Mouse (Mus musculus): Measurements from ENCODE around the gene Xrra1. TPM values are rescaled to one million over a fixed set of nuclear protein-coding genes. Genes with fewer than 3 reads are reported as not detected.
A peak's percentile ranks its signal among the peaks of the same experiment; 100 is the strongest.

Xrra1 gene
- total and polyA plus RNA-seq, 2 experiments from 2014 or later = 2.1 to 2.4 TPM

DNA sequence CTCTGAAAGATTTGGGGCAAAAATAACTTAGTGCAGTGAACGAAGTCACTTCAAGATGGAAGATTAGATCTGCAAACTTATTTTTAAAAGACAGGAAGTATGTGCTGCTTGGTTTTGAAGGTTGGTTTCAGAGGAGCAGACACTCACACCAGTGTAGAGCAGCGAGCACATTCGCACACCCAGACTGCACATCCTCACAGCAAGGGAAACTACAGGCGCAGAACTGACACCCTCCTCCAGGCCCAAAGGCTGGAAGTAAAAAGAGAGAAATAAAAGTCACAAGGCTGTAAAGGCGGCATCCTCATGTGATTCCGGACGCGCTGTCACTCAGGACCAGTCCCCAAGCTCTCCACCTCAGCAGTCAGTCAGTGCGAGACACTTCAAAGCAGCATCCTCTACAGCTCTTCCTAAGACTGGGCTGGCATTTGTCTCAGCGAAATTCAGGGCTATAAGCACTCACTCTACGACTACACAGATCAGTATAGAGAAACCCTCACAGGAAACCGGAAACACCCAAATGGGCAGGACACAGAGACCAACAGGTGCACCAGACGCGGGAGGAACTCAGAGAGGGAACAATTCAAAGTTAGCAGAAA, 2.6 kb upstream of the Xrra1 start:
- TF ChIP-seq CTCF (IDR thresholded peaks at IDR 0.05) = no peak
- no peaks in the 10 kb centered on the region for H3K27me3 ChIP-seq (ENCODE audit: insufficient read depth, low read length)
- H3K4me1 ChIP-seq (ENCODE audit: insufficient read depth, low read length) = peaks cover 8% of the 10 kb centered on the region; the same call in 1 of the 2 replicates
- peaks cover 7% of the 10 kb centered on the region; the same call in 1 of the 2 replicates for H3K36me3 ChIP-seq (ENCODE audit: insufficient read depth, low read length)
- DNase-seq (ENCODE audit: low spot score) (no peak), ATAC-seq (ENCODE audit: low FRiP score) (no peak)
- H3K4me3 ChIP-seq (ENCODE audit: low read depth, low read length) = no peak overlapping the region
- no peak overlapping the region for H3K4me2 ChIP-seq (ENCODE audit: low read depth, low read length, poor library complexity, severe bottlenecking)
- no peak overlapping the region for H3K9ac ChIP-seq (replicated peaks; ENCODE audit: low read length, poor library complexity, severe bottlenecking)
- no peaks in the 10 kb centered on the region for H3K9me3 ChIP-seq (ENCODE audit: low read length)
- H3K27ac ChIP-seq (ENCODE audit: low read depth, low read length) = no peak overlapping the region
- 94% methylated on average over 14 of the region's 14 CpGs for WGBS

- Histone ChIP-seq H3K27ac (ENCODE audit: low read depth, low read length) (peak overlapping the region; percentile 70), H3K4me3 (ENCODE audit: low read depth, low read length) (peak overlapping the region; percentile 51), H3K9ac (replicated peaks; ENCODE audit: low read length, poor library complexity, severe bottlenecking) (peak overlapping the region; percentile 64), H3K36me3 (ENCODE audit: insufficient read depth, low read length) (peaks cover 7% of the 10 kb centered on the region; the same call in 1 of the 2 replicates), H3K4me1 (ENCODE audit: insufficient read depth, low read length) (peaks cover 8% of the 10 kb centered on the region; the same call in 1 of the 2 replicates), H3K4me2 (ENCODE audit: low read depth, low read length, poor library complexity, severe bottlenecking) (peak overlapping the region; percentile 76), H3K9me3 (ENCODE audit: low read length) (no peaks in the 10 kb centered on the region), H3K27me3 (ENCODE audit: insufficient read depth, low read length) (no peaks in the 10 kb centered on the region)
- WGBS = under 1% methylated on average over 19 of the region's 19 CpGs
- peak; percentile 39 for ATAC-seq (ENCODE audit: low FRiP score)
- no peak for DNase-seq (ENCODE audit: low spot score)
- no peak for TF ChIP-seq CTCF (IDR thresholded peaks at IDR 0.05)
Observed at GRCm38 (mm10) chr7:99858175-99858812, 622 bp upstream of the Xrra1 start.

GRCm38 (mm10) chr7:99863362-99863761, 4.4 kb downstream of the Xrra1 start, which contains the start of gene Spcs2:
TSS of gene Spcs2 (minus strand) at chr7:99863462.
- H3K9ac ChIP-seq (replicated peaks; ENCODE audit: low read length, poor library complexity, severe bottlenecking) = no peak within 1 kb of the TSS
- H3K4me3 ChIP-seq (ENCODE audit: low read depth, low read length) = no peak within 1 kb of the TSS
- ATAC-seq (ENCODE audit: low FRiP score) = no peak
- no peak for DNase-seq (ENCODE audit: low spot score)
- H3K27ac ChIP-seq (ENCODE audit: low read depth, low read length) = no peak within 1 kb of the TSS
- no peak for TF ChIP-seq CTCF (IDR thresholded peaks at IDR 0.05)
- H3K27me3 ChIP-seq (ENCODE audit: insufficient read depth, low read length) = no peaks in the 10 kb centered on the region
- H3K9me3 ChIP-seq (ENCODE audit: low read length) = no peaks in the 10 kb centered on the region
- 53% methylated on average over 7 of the region's 7 CpGs for WGBS
- H3K4me1 ChIP-seq (ENCODE audit: insufficient read depth, low read length) = no peaks in the 10 kb centered on the region
- no peak within 1 kb of the TSS for H3K4me2 ChIP-seq (ENCODE audit: low read depth, low read length, poor library complexity, severe bottlenecking)
- H3K36me3 ChIP-seq (ENCODE audit: insufficient read depth, low read length) = no peaks in the 10 kb centered on the region

DNA sequence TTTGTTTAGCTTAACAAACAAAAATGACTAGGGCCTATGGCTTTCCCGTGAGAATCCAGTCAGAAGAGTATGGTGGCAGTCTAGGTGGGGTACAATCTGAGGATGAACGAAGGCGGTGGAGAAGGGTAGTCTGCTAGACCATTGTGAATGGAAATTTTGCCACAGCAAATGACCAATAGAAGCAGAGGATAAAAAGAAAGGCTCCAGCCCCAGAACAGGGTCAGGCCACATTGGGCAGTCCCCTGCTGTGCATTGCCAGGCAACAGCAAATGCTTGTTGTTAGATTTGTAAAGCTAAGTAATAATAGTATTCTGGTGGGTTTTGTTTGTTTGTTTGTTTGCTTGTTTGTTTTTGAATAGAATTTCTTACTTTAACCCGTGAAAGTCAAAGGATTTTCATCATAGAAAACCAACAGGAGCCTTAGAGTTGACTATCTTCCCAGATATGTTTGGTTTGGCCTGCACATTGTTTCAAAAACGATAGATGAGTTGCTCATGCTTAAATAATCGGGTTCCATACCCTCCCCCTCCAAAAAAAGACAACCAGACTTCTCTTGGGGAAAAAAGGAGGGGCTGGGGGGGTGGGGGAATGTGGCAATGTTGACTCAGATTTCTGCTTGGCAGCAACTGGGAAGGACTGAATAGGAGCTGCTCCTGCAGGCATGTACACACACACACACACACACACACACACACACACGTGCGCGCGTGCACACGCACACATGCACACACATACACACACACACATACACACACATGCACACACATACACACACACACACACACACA, 5.5 kb downstream of the Xrra1 start:
- Histone ChIP-seq H3K27me3 (ENCODE audit: insufficient read depth, low read length) (no peaks in the 10 kb centered on the region), H3K36me3 (ENCODE audit: insufficient read depth, low read length) (no peaks in the 10 kb centered on the region), H3K9ac (replicated peaks; ENCODE audit: low read length, poor library complexity, severe bottlenecking) (no peak overlapping the region), H3K4me3 (ENCODE audit: low read depth, low read length) (no peak overlapping the region), H3K9me3 (ENCODE audit: low read length) (no peaks in the 10 kb centered on the region), H3K4me1 (ENCODE audit: insufficient read depth, low read length) (no peaks in the 10 kb centered on the region), H3K27ac (ENCODE audit: low read depth, low read length) (no peak overlapping the region), H3K4me2 (ENCODE audit: low read depth, low read length, poor library complexity, severe bottlenecking) (no peak overlapping the region)
- no peak for TF ChIP-seq CTCF (IDR thresholded peaks at IDR 0.05)
- DNase-seq (ENCODE audit: low spot score) = peak; percentile 40
- no peak for ATAC-seq (ENCODE audit: low FRiP score)
- 50% methylated on average over 11 of the region's 11 CpGs for WGBS

DNA sequence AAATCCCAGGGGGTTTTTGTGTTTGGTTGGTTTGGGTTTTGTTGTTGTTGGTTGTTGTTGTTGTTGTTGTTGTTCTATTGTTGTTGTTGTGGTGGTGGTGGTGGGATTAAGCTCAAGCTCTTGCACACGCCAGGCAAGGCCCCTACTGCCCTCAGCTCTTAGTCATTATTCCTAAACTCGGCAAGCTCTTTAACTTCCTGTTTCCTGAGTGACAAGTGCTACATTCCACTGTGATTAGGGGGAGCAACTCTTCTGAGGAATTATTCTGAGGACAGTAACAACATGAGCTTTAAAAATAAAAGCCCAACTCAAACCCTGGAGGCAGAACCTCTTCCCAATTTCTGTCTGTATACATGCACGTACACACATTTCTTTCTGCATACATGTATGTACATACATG, 6.3 kb downstream of the Xrra1 start:
- no peak for DNase-seq (ENCODE audit: low spot score)
- Histone ChIP-seq H3K27ac (ENCODE audit: low read depth, low read length) (no peak overlapping the region), H3K9me3 (ENCODE audit: low read length) (no peaks in the 10 kb centered on the region), H3K27me3 (ENCODE audit: insufficient read depth, low read length) (no peaks in the 10 kb centered on the region), H3K36me3 (ENCODE audit: insufficient read depth, low read length) (no peaks in the 10 kb centered on the region), H3K9ac (replicated peaks; ENCODE audit: low read length, poor library complexity, severe bottlenecking) (no peak overlapping the region), H3K4me2 (ENCODE audit: low read depth, low read length, poor library complexity, severe bottlenecking) (no peak overlapping the region), H3K4me1 (ENCODE audit: insufficient read depth, low read length) (no peaks in the 10 kb centered on the region), H3K4me3 (ENCODE audit: low read depth, low read length) (no peak overlapping the region)
- TF ChIP-seq CTCF (IDR thresholded peaks at IDR 0.05) = no peak
- ATAC-seq (ENCODE audit: low FRiP score) = 0 out of 2 replicates have a peak, but pooled peaks have one; percentile 10
- WGBS = 45% methylated on average over 3 of the region's 3 CpGs
